Mouse (Mus musculus) olfactory bulb, adult 2 months (tissue): Measurements from ENCODE around the gene Mrpl14.

Source experiments
- CTCF ChIP-seq: fragments of 200-500 bp; IDR thresholded peaks from 2 replicates; pipeline ENCODE4 v1.5.1; 2012; ENCODE audit warnings: low read depth, mild to moderate bottlenecking, low read length, moderate library complexity; ENCODE audit not compliant: insufficient read depth
- POLR2A ChIP-seq: fragments of 200-500 bp; IDR thresholded peaks from 2 replicates; pipeline ENCODE4 v1.6.1; 2012; ENCODE audit warnings: mild to moderate bottlenecking, low read depth, low read length, moderate library complexity; ENCODE audit not compliant: insufficient read depth

GRCm38 (mm10) chr17:45733735-45734301 lies 47.7 kb downstream of the Mrpl14 start, which contains the start of gene 1600014C23Rik:
- TF ChIP-seq POLR2A (no peak), CTCF (no peak)
